Mouse (Mus musculus): Measurements from ENCODE around the gene Eloa.
A peak's percentile ranks its signal among the peaks of the same experiment; 100 is the strongest.
"Not testable (repeated sequence)": the region's sequence is repeated elsewhere in the genome, so short reads cannot be mapped to it uniquely, and the experiment has no call there.

The Eloa gene

GRCm38 (mm10) chr4:135981524-135982063 lies 40.0 kb downstream of the Eloa start:
- peak; percentile 54 to 66 for DNase-seq

- not testable (repeated sequence) for DNase-seq
These were observed 41.3 kb downstream of the Eloa start for GRCm38 (mm10) chr4:135980223-135980622.

- DNase-seq, result no peak
These were observed 45.4 kb downstream of the Eloa start for GRCm38 (mm10) chr4:135976146-135976545.

- DNase-seq, result no peak
These were observed 48.4 kb downstream of the Eloa start for GRCm38 (mm10) chr4:135972911-135973811.

GRCm38 (mm10) chr4:135972556-135972906 lies 49.0 kb downstream of the Eloa start, which contains the start of gene Lypla2:
Gene Lypla2, minus strand, starts transcription at chr4:135972626.
- peak; percentile 91 to 93 for DNase-seq

GRCm38 (mm10) chr4:135971805-135972555 lies 49.6 kb downstream of the Eloa start:
- DNase-seq, result peak in 1 of 2 experiments; percentile 31

GRCm38 (mm10) chr4:135970585-135970984 lies 51.0 kb downstream of the Eloa start:
- DNase-seq, result no peak

GRCm38 (mm10) chr4:135969070-135969750 lies 52.4 kb downstream of the Eloa start:
- DNase-seq, result no peak

GRCm38 (mm10) chr4:135968271-135968869 lies 53.2 kb downstream of the Eloa start:
- no peak for DNase-seq

GRCm38 (mm10) chr4:135967086-135967760 lies 54.3 kb downstream of the Eloa start:
- DNase-seq, result no peak

GRCm38 (mm10) chr4:135966283-135966682 lies 55.3 kb downstream of the Eloa start:
- no peak for DNase-seq

- no peak for DNase-seq
These were observed 56.5 kb downstream of the Eloa start for GRCm38 (mm10) chr4:135965113-135965512.

GRCm38 (mm10) chr4:135964426-135964825 lies 57.1 kb downstream of the Eloa start:
- peak; percentile 57 to 60 for DNase-seq

- peak; percentile 96 to 97 for DNase-seq
These were observed 57.9 kb downstream of the Eloa start, which contains the start of gene Gale for GRCm38 (mm10) chr4:135963457-135964193. Gene Gale, plus strand, starts transcription at chr4:135963727.

- DNase-seq, result no peak
These were observed 58.6 kb downstream of the Eloa start for GRCm38 (mm10) chr4:135962946-135963345.

- no peak for DNase-seq
These were observed 59.4 kb downstream of the Eloa start for GRCm38 (mm10) chr4:135962198-135962597.

GRCm38 (mm10) chr4:135961709-135962108 lies 59.9 kb downstream of the Eloa start:
- no peak for DNase-seq

- DNase-seq, result peak; percentile 77 to 84
These were observed 60.8 kb downstream of the Eloa start for GRCm38 (mm10) chr4:135960717-135961116.

GRCm38 (mm10) chr4:135958354-135958753 lies 63.2 kb downstream of the Eloa start:
- DNase-seq, result peak in 1 of 2 experiments; percentile 10

GRCm38 (mm10) chr4:135955886-135956285 lies 65.7 kb downstream of the Eloa start:
- no peak for DNase-seq

GRCm38 (mm10) chr4:135954241-135954640 lies 67.3 kb downstream of the Eloa start:
- DNase-seq, result peak; percentile 79 to 85

Data from cerebellum, adult 18-20 months (tissue).